Mouse (Mus musculus) MEL (cell line): Measurements from ENCODE around the gene Stac3. TPM values are rescaled to one million over a fixed set of nuclear protein-coding genes. Genes with fewer than 3 reads are reported as not detected.

Experiments used
- DNase-seq: peaks from one replicate; pipeline ENCODE4 v3.0.0; 2011; ENCODE audit warnings: low read depth, low spot score
- H3K27ac ChIP-seq: 2 replicates; pipeline ENCODE4 v1.5.1; 2012; ENCODE audit warnings: low read depth, mild to moderate bottlenecking, control low read depth, low read length, moderate library complexity; ENCODE audit not compliant: control insufficient read depth
- H3K27me3 ChIP-seq, 2 experiments: fragments of 150-350 bp in 1 of 2; sonication (generic) in 1 of 2; 2 replicates each; pipeline ENCODE4 v1.6.1; 2012; ENCODE audit warnings: low read length in 2 of 2, mild to moderate bottlenecking in 2 of 2, improper control_type of control experiment in 1 of 2, moderate library complexity in 1 of 2; ENCODE audit not compliant: insufficient read depth in 2 of 2, control insufficient read depth in 1 of 2
- H3K36me3 ChIP-seq, 2 experiments: 2 replicates each; pipeline ENCODE4 v1.6.1; 2012 to 2014; ENCODE audit warnings: low read length in 2 of 2, improper control_type of control experiment in 1 of 2, inconsistent platforms in 1 of 2, mild to moderate bottlenecking in 1 of 2; ENCODE audit not compliant: insufficient read depth in 2 of 2, control insufficient read depth in 1 of 2
- H3K4me1 ChIP-seq, 2 experiments: fragments of 150-350 bp in 1 of 2; sonication (generic) in 1 of 2; 2 replicates each; pipeline ENCODE4 v1.6.1; 2012; ENCODE audit warnings: low read length in 2 of 2, improper control_type of control experiment in 1 of 2, mild to moderate bottlenecking in 1 of 2; ENCODE audit not compliant: insufficient read depth in 2 of 2, control insufficient read depth in 1 of 2
- H3K4me3 ChIP-seq, 2 experiments: fragments of 150-350 bp in 1 of 2; sonication (generic) in 1 of 2; 2 replicates each; pipeline ENCODE4 v1.5.1; 2012; ENCODE audit warnings: low read depth in 2 of 2, low read length in 2 of 2, mild to moderate bottlenecking in 2 of 2, moderate library complexity in 2 of 2, control low read depth in 1 of 2, improper control_type of control experiment in 1 of 2; ENCODE audit not compliant: control insufficient read depth in 1 of 2, insufficient read depth in 1 of 2
- H3K79me2 ChIP-seq: 2 replicates; pipeline ENCODE4 v1.6.1; 2012; ENCODE audit warnings: mild to moderate bottlenecking, low read length, moderate library complexity; ENCODE audit not compliant: control insufficient read depth, poor library complexity, insufficient read depth
- H3K9ac ChIP-seq: 2 replicates; pipeline ENCODE4 v1.6.1; 2012; ENCODE audit warnings: low read depth, mild to moderate bottlenecking, control low read depth, low read length, moderate library complexity; ENCODE audit not compliant: control insufficient read depth, poor library complexity, severe bottlenecking
- H3K9me3 ChIP-seq: fragments of 150-350 bp; sonication (generic); replicated peaks from 2 replicates; pipeline ENCODE4 v1.6.1; 2012; ENCODE audit warnings: mild to moderate bottlenecking, low read length, improper control_type of control experiment, moderate library complexity; ENCODE audit not compliant: insufficient read depth
- CTCF ChIP-seq, 3 experiments: IDR thresholded peaks in 2 of 3; conservative IDR thresholded peaks in 1 of 3; 2 replicates each; pipeline ENCODE4 v1.5.1; 2011 to 2012; ENCODE audit warnings: low read length in 3 of 3, low read depth in 2 of 3, mild to moderate bottlenecking in 2 of 3, improper control_type of control experiment in 1 of 3, inconsistent platforms in 1 of 3, mixed read lengths in 1 of 3, moderate library complexity in 1 of 3; ENCODE audit not compliant: control insufficient read depth in 1 of 3, insufficient read depth in 1 of 3, poor library complexity in 1 of 3, severe bottlenecking in 1 of 3
- ELF1 ChIP-seq: IDR thresholded peaks from 2 replicates; pipeline ENCODE4 v1.6.1; 2014; ENCODE audit warnings: low read depth, mild to moderate bottlenecking, inconsistent platforms, low read length, improper control_type of control experiment, moderate library complexity
- EP300 ChIP-seq, 2 experiments: IDR thresholded peaks; 2 replicates each; pipeline ENCODE4 v1.6.1; 2011; ENCODE audit warnings: improper control_type of control experiment in 2 of 2, low read length in 2 of 2, low read depth in 1 of 2, mild to moderate bottlenecking in 1 of 2
- ETS1 ChIP-seq: IDR thresholded peaks from 2 replicates; pipeline ENCODE4 v1.6.1; 2012; ENCODE audit warnings: low read depth, mild to moderate bottlenecking, inconsistent platforms, low read length, improper control_type of control experiment, moderate library complexity
- GABPA ChIP-seq: IDR thresholded peaks from 2 replicates; pipeline ENCODE4 v1.6.1; 2012; ENCODE audit warnings: low read depth, mild to moderate bottlenecking, inconsistent platforms, low read length, improper control_type of control experiment, moderate library complexity
- HCFC1 ChIP-seq: IDR thresholded peaks from 2 replicates; pipeline ENCODE4 v1.6.1; 2012; ENCODE audit warnings: low read depth, mild to moderate bottlenecking, inconsistent platforms, low read length, improper control_type of control experiment, moderate library complexity
- KAT2A ChIP-seq: conservative IDR thresholded peaks from 2 replicates; pipeline ENCODE4 v1.6.1; 2012; ENCODE audit warnings: low read depth, low read length, improper control_type of control experiment, inconsistent platforms
- MAX ChIP-seq: IDR thresholded peaks from 2 replicates; pipeline ENCODE4 v1.6.1; 2011; ENCODE audit warnings: low read length, improper control_type of control experiment
- MAZ ChIP-seq: IDR thresholded peaks from 2 replicates; pipeline ENCODE4 v1.6.1; 2012; ENCODE audit warnings: low read depth, mild to moderate bottlenecking, inconsistent platforms, low read length, improper control_type of control experiment
- MEF2A ChIP-seq: IDR thresholded peaks from 2 replicates; pipeline ENCODE4 v1.6.1; 2014; ENCODE audit warnings: low read depth, mild to moderate bottlenecking, inconsistent platforms, low read length, improper control_type of control experiment; ENCODE audit not compliant: poor library complexity, insufficient replicate concordance, severe bottlenecking; ENCODE audit errors: extremely low read depth
- MXI1 ChIP-seq: IDR thresholded peaks from 2 replicates; pipeline ENCODE4 v1.6.1; 2011; ENCODE audit warnings: mild to moderate bottlenecking, low read depth, low read length, improper control_type of control experiment
- MYC ChIP-seq: IDR thresholded peaks from 2 replicates; pipeline ENCODE4 v1.6.1; 2011; ENCODE audit warnings: low read depth, mild to moderate bottlenecking, low read length, improper control_type of control experiment, moderate library complexity
- NELFE ChIP-seq: IDR thresholded peaks from 2 replicates; pipeline ENCODE4 v1.6.1; 2011; ENCODE audit warnings: low read depth, low read length, improper control_type of control experiment
- POLR2A ChIP-seq, 2 experiments: IDR thresholded peaks; 2 replicates each; pipeline ENCODE4 v1.6.1; 2011 to 2012; ENCODE audit warnings: low read length in 2 of 2, mild to moderate bottlenecking in 2 of 2, control low read depth in 1 of 2, improper control_type of control experiment in 1 of 2, low read depth in 1 of 2, moderate library complexity in 1 of 2; ENCODE audit not compliant: control insufficient read depth in 1 of 2, insufficient read depth in 1 of 2, poor library complexity in 1 of 2
- POLR2AphosphoS5 ChIP-seq: IDR thresholded peaks from 2 replicates; pipeline ENCODE4 v1.6.1; 2012; ENCODE audit warnings: low read depth, borderline replicate concordance, mild to moderate bottlenecking, inconsistent platforms, low read length, moderate library complexity, mixed read lengths
- RAD21 ChIP-seq: IDR thresholded peaks from 2 replicates; pipeline ENCODE4 v1.6.1; 2011; ENCODE audit warnings: mild to moderate bottlenecking, low read depth, low read length, improper control_type of control experiment
- SIN3A ChIP-seq: IDR thresholded peaks from 2 replicates; pipeline ENCODE4 v1.6.1; 2012; ENCODE audit warnings: low read length, improper control_type of control experiment, inconsistent platforms
- TCF12 ChIP-seq: IDR thresholded peaks from 2 replicates; pipeline ENCODE4 v1.6.1; 2014; ENCODE audit warnings: low read depth, mild to moderate bottlenecking, inconsistent platforms, low read length, improper control_type of control experiment, moderate library complexity
- UBTF ChIP-seq: IDR thresholded peaks from 2 replicates; pipeline ENCODE4 v1.6.1; 2012; ENCODE audit warnings: low read depth, mild to moderate bottlenecking, inconsistent platforms, low read length, improper control_type of control experiment, moderate library complexity, borderline replicate concordance; ENCODE audit not compliant: insufficient read depth
- ZC3H11A ChIP-seq: IDR thresholded peaks from 2 replicates; pipeline ENCODE4 v1.6.1; 2012; ENCODE audit warnings: low read depth, mild to moderate bottlenecking, inconsistent platforms, low read length, improper control_type of control experiment
- ZKSCAN1 ChIP-seq: IDR thresholded peaks from 2 replicates; pipeline ENCODE4 v1.6.1; 2012; ENCODE audit warnings: low read depth, mild to moderate bottlenecking, inconsistent platforms, low read length, improper control_type of control experiment, moderate library complexity
- ZNF384 ChIP-seq: IDR thresholded peaks from 2 replicates; pipeline ENCODE4 v1.6.1; 2012; ENCODE audit warnings: low read depth, mild to moderate bottlenecking, inconsistent platforms, low read length, improper control_type of control experiment
- polyA plus RNA-seq, 2 experiments: library from polyadenylated mRNA; stranded (reverse) in 1 of 2; unstranded in 1 of 2; fragments of >175 nt in 1 of 2; fragments of >200 nt in 1 of 2; gene quantifications; 2 replicates each; pipeline versions ENCODE4 v1.2.1 to v1.2.4; 2012; ENCODE audit warnings: low replicate concordance in 2 of 2, low read depth in 1 of 2; ENCODE audit not compliant: insufficient read length in 2 of 2, insufficient read depth in 1 of 2, missing spikeins in 1 of 2
- total RNA-seq: library from RNA; depleted of rRNA; stranded (reverse); fragments of 300-350 nt; gene quantifications from 2 replicates; pipeline ENCODE4 v1.2.3, GENCODE M21; 2012

Gene Stac3
- total and polyA plus RNA-seq, 3 experiments: 0.25 TPM; not detected in 2

- H3K9ac ChIP-seq: no peak overlapping the region
- TF ChIP-seq MAX: no peak
- TF ChIP-seq POLR2AphosphoS5: no peak
- no peak for TF ChIP-seq MYC
- no peak for TF ChIP-seq KAT2A
- no peak for TF ChIP-seq MEF2A
- TF ChIP-seq, all 39 proteins: peak for 0
- H3K27ac ChIP-seq: no peak overlapping the region
- no peak overlapping the region for H3K4me3 ChIP-seq
- DNase-seq: no peak
- H3K36me3 ChIP-seq: peaks cover 0 to 8% of the 10 kb centered on the region in 2 experiments; a peak in 2 of 4 replicates
- no peaks in the 10 kb centered on the region for H3K27me3 ChIP-seq
- peaks cover 2 to 7% of the 10 kb centered on the region in 2 experiments; a peak in 3 of 4 replicates for H3K4me1 ChIP-seq
- peaks cover 5% of the 10 kb centered on the region for H3K79me2 ChIP-seq
- no peaks in the 10 kb centered on the region for H3K9me3 ChIP-seq
Measured at GRCm38 (mm10) chr10:127526681-127527080, 25.2 kb downstream of the Stac3 start.

- DNase-seq: no peak
Measured at GRCm38 (mm10) chr10:127527481-127527880, 26.0 kb downstream of the Stac3 start.

DNA sequence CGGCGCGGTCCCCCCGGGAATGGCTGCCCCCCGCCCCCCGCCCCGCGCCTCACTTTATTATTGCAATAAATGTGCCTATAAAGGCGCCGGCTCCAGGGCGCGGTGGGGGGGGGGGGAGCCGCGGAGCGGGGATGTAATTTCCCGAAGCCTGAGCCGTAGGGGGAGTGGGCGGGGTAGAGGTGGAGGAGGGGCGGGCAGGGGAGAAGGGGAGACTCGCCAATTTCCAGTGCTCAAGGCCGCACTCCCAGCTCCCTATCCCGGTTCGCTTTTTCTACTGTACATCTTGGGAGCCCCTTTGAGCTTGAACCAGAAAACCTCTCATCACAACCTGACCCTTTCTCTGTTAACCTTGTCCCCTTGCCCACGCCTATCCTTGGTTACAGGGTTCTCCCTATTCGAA is 29.5 kb downstream of the Stac3 start:
- Histone ChIP-seq H3K9me3 (no peaks in the 10 kb centered on the region), H3K4me1 (peaks cover 0 to 7% of the 10 kb centered on the region in 2 experiments; a peak in 1 of 4 replicates), H3K27ac (no peak overlapping the region), H3K4me3 (no peak overlapping the region), H3K9ac (no peak overlapping the region), H3K36me3 (no peaks in the 10 kb centered on the region), H3K79me2 (no peaks in the 10 kb centered on the region), H3K27me3 (peaks cover 8 to 18% of the 10 kb centered on the region in 2 experiments)
- DNase-seq: no peak
- TF ChIP-seq ZC3H11A (no peak), EP300 (IDR thresholded peaks at IDR 0.05; ENCODE audit: low read depth in 1 of 2, low read length in 2 of 2) (no peak), ZKSCAN1 (no peak), ETS1 (no peak), ELF1 (no peak), KAT2A (no peak), SIN3A (no peak), POLR2AphosphoS5 (no peak), HCFC1 (no peak), ZNF384 (no peak), POLR2A (IDR thresholded peaks at IDR 0.05; ENCODE audit: control insufficient read depth in 1 of 2, insufficient read depth in 1 of 2, low read depth in 1 of 2, low read length in 2 of 2, poor library complexity in 1 of 2) (no peak), CTCF (IDR thresholded peaks at IDR 0.05 in 2 of 3, conservative IDR thresholded peaks at IDR 0.05 in 1 of 3; ENCODE audit: control insufficient read depth in 1 of 3, insufficient read depth in 1 of 3, low read depth in 2 of 3, low read length in 3 of 3, poor library complexity in 1 of 3, severe bottlenecking in 1 of 3) (no peak), RAD21 (no peak), TCF12 (no peak), NELFE (no peak)

More at GRCm38 (mm10) chr10:127527481-127527880, 26.0 kb downstream of the Stac3 start:
- H3K79me2 ChIP-seq: no peaks in the 10 kb centered on the region
- peaks cover 2 to 7% of the 10 kb centered on the region in 2 experiments; a peak in 3 of 4 replicates for H3K4me1 ChIP-seq
- no peak overlapping the region for H3K4me3 ChIP-seq
- TF ChIP-seq MXI1: no peak
- no peak for TF ChIP-seq CTCF (IDR thresholded peaks at IDR 0.05 in 2 of 3, conservative IDR thresholded peaks at IDR 0.05 in 1 of 3; ENCODE audit: control insufficient read depth in 1 of 3, insufficient read depth in 1 of 3, low read depth in 2 of 3, low read length in 3 of 3, poor library complexity in 1 of 3, severe bottlenecking in 1 of 3)
- TF ChIP-seq UBTF: no peak
- no peak for TF ChIP-seq MAZ
- no peak for TF ChIP-seq GABPA
- TF ChIP-seq RAD21: no peak
- peaks cover 0 to 8% of the 10 kb centered on the region in 2 experiments; a peak in 2 of 4 replicates for H3K36me3 ChIP-seq
- H3K9ac ChIP-seq: no peak overlapping the region
- H3K27ac ChIP-seq: no peak overlapping the region
- peaks cover 3% of the 10 kb centered on the region in 2 experiments; a peak in 2 of 4 replicates for H3K27me3 ChIP-seq
- no peaks in the 10 kb centered on the region for H3K9me3 ChIP-seq
